In genomic region chr2:32990167-32990832, GRCm38 (mm10) we compare ENCODE assay signal across 9 mouse cellular contexts. TPM values are rescaled to one million over a fixed set of nuclear protein-coding genes. Genes with fewer than 3 reads are reported as not detected.
DNase-seq lines count a peak whose midpoint lies in the region; ATAC-seq and TF ChIP-seq lines count a peak whose summit lies in the region.
"Had no signal": no experiment of that assay in that cellular context is flagged by ENCODE, and none has a peak within 500 bp of the region (broad histone marks: within the 10 kb centered on the region; RNA-seq: fewer than 3 reads in every experiment).

No protein-coding gene starts in this region.

- H3K27ac ChIP-seq in intestine, postnatal 0 days (ENCODE audit: low read depth, low read length), result no peak overlapping the region
- H3K27ac ChIP-seq in intestine, embryonic 15.5 days, result no peak overlapping the region
- H3K27ac ChIP-seq: embryonic facial prominence, embryonic 15.5 days had no signal

- H3K4me1 ChIP-seq in intestine, postnatal 0 days (replicated peaks; ENCODE audit: control insufficient read depth, insufficient read depth, low read length), result no peaks in the 10 kb centered on the region
- H3K4me1 ChIP-seq in intestine, embryonic 15.5 days (replicated peaks), result no peaks in the 10 kb centered on the region
- H3K4me1 ChIP-seq: embryonic facial prominence, embryonic 15.5 days had no signal

- TF ChIP-seq CTCF in intestine, postnatal 0 days (IDR thresholded peaks at IDR 0.05; ENCODE audit: low read depth), result peak; percentile 72

- no peak for ATAC-seq in intestine, postnatal 0 days
- no peak for ATAC-seq in intestine, embryonic 15.5 days
- peak; percentile 23 for ATAC-seq in CD4-positive, CD25-positive, alpha-beta regulatory T cell, adult 4 months

- no peaks in the 10 kb centered on the region for H3K36me3 ChIP-seq in intestine, postnatal 0 days (ENCODE audit: control insufficient read depth, insufficient read depth)
- H3K36me3 ChIP-seq in intestine, embryonic 15.5 days, result no peaks in the 10 kb centered on the region
- H3K36me3 ChIP-seq: embryonic facial prominence, embryonic 15.5 days had no signal

- H3K27me3 ChIP-seq in intestine, postnatal 0 days (replicated peaks; ENCODE audit: control insufficient read depth, insufficient read depth, low read length), result no peaks in the 10 kb centered on the region
- H3K27me3 ChIP-seq in intestine, embryonic 15.5 days (replicated peaks), result no peaks in the 10 kb centered on the region
- H3K27me3 ChIP-seq: embryonic facial prominence, embryonic 15.5 days had no signal

- H3K9ac ChIP-seq in intestine, postnatal 0 days (ENCODE audit: low read depth, low read length), result no peak overlapping the region
- no peak overlapping the region for H3K9ac ChIP-seq in intestine, embryonic 15.5 days
- H3K9ac ChIP-seq: embryonic facial prominence, embryonic 15.5 days had no signal

- H3K4me2 ChIP-seq in intestine, postnatal 0 days (replicated peaks; ENCODE audit: low read depth), result no peak overlapping the region
- no peak overlapping the region for H3K4me2 ChIP-seq in intestine, embryonic 15.5 days (replicated peaks)
- H3K4me2 ChIP-seq: embryonic facial prominence, embryonic 15.5 days had no signal

- no peak overlapping the region for H3K4me3 ChIP-seq in intestine, postnatal 0 days (ENCODE audit: low read depth, low read length)
- no peak overlapping the region for H3K4me3 ChIP-seq in intestine, embryonic 15.5 days (replicated peaks)
- H3K4me3 ChIP-seq: embryonic facial prominence, embryonic 15.5 days had no signal

- H3K9me3 ChIP-seq in intestine, postnatal 0 days (ENCODE audit: control insufficient read depth), result no peaks in the 10 kb centered on the region
- H3K9me3 ChIP-seq in intestine, embryonic 15.5 days, result no peaks in the 10 kb centered on the region
- H3K9me3 ChIP-seq: embryonic facial prominence, embryonic 15.5 days had no signal

- DNase-seq in 416B (ENCODE audit: low read depth), result peak; percentile 48
- peak; percentile 46 for DNase-seq in brain, adult 2 months (ENCODE audit: low read depth, low spot score)
- no peak for DNase-seq in kidney, postnatal 10 days
- no peak for DNase-seq in testis, postnatal 10 days (ENCODE audit: low spot score)
- DNase-seq: adrenal gland, adult 8-10 months had no signal

- 59% methylated on average over 13 of the region's 13 CpGs for WGBS in intestine, postnatal 0 days
- 64% methylated on average over 13 of the region's 13 CpGs for WGBS in intestine, embryonic 15.5 days

RNA-seq across cellular contexts. Expression of gene Slc2a8, which starts 8.4 kb away (rescaled TPM):
- 48.7 and 50.2 TPM in 2 replicates for polyA plus RNA-seq in intestine, postnatal 0 days (2015; fragmentation: Nextera tagmentation; extraction: Ambion mirVana)
- 16.8 and 19.3 TPM in 2 replicates for polyA plus RNA-seq in intestine, embryonic 15.5 days (2015; fragmentation: Nextera tagmentation; extraction: Ambion mirVana)
- 1 to 10 TPM; 1.7 to 3.3 TPM for polyA plus RNA-seq in CD4-positive, CD25-positive, alpha-beta regulatory T cell, adult 4 months (2017; shearing (Covaris generic))

RNA-seq across cellular contexts. Expression of gene Lrsam1, which starts 28.9 kb away (rescaled TPM):
- polyA plus RNA-seq in intestine, postnatal 0 days (2015; fragmentation: Nextera tagmentation; extraction: Ambion mirVana), result 4.3 and 4.4 TPM in 2 replicates
- 7.2 and 7.7 TPM in 2 replicates for polyA plus RNA-seq in intestine, embryonic 15.5 days (2015; fragmentation: Nextera tagmentation; extraction: Ambion mirVana)
- 10 to 100 TPM in 1 of 2 experiments, 1 to 10 TPM in 1; 5.5 to 11.1 TPM for polyA plus RNA-seq in CD4-positive, CD25-positive, alpha-beta regulatory T cell, adult 4 months (2017; shearing (Covaris generic))

RNA-seq across cellular contexts. Expression of gene Rpl12, which starts 28.9 kb away (rescaled TPM):
- polyA plus RNA-seq in intestine, postnatal 0 days (2015; fragmentation: Nextera tagmentation; extraction: Ambion mirVana), result 90.6 and 103 TPM in 2 replicates
- polyA plus RNA-seq in intestine, embryonic 15.5 days (2015; fragmentation: Nextera tagmentation; extraction: Ambion mirVana), result 185 and 190 TPM in 2 replicates
- polyA plus RNA-seq in CD4-positive, CD25-positive, alpha-beta regulatory T cell, adult 4 months (2017; shearing (Covaris generic)), result 100 to 1,000 TPM in 1 of 2 experiments, 10 to 100 TPM in 1; 43.5 to 613 TPM

Comparison
In these comparisons a context has a peak if more than half of its experiments do, and no peak if none do; other contexts are left out.
1. DNase-seq: peak in 416B (single experiment) and brain, adult 2 months (single experiment); none in kidney, postnatal 10 days (single experiment) and testis, postnatal 10 days (single experiment).